Mouse (Mus musculus): ENCODE results near the gene Mxra8.

- no peak for TF ChIP-seq EP300 (IDR thresholded peaks at IDR 0.05)
- no peak for TF ChIP-seq CTCF (IDR thresholded peaks at IDR 0.05)
Observed at GRCm38 (mm10) chr4:155830596-155830995, 8.9 kb upstream of the Mxra8 start.

Measured in lung, postnatal 0 days (tissue).